Mouse (Mus musculus): ENCODE data around the gene Pfdn4.

Pfdn4 gene

GRCm38 (mm10) chr2:170497091-170497566 is 901 bp downstream of the Pfdn4 start, which contains the start of gene Cyp24a1:
Gene Cyp24a1, minus strand, starts transcription at chr2:170497145.
- no peak for DNase-seq (ENCODE audit: low spot score in 2 of 2)

- DNase-seq (ENCODE audit: low spot score in 2 of 2): no peak
Measured at GRCm38 (mm10) chr2:170498011-170498410, 1.8 kb downstream of the Pfdn4 start.

GRCm38 (mm10) chr2:170503343-170503742 is 7.1 kb downstream of the Pfdn4 start:
- no peak for DNase-seq (ENCODE audit: low spot score in 2 of 2)

- DNase-seq (ENCODE audit: low spot score in 2 of 2): no peak
Measured at GRCm38 (mm10) chr2:170503983-170504382, 7.8 kb downstream of the Pfdn4 start.

- DNase-seq (ENCODE audit: low spot score in 2 of 2): peak; percentile 46 to 64
Measured at GRCm38 (mm10) chr2:170507734-170508133, 11.5 kb downstream of the Pfdn4 start.

GRCm38 (mm10) chr2:170508821-170509220 is 12.6 kb downstream of the Pfdn4 start:
- DNase-seq (ENCODE audit: low spot score in 2 of 2): peak; percentile 52 to 69

- DNase-seq (ENCODE audit: low spot score in 2 of 2): peak; percentile 77 to 83
Measured at GRCm38 (mm10) chr2:170511073-170511891, 15.1 kb downstream of the Pfdn4 start.

GRCm38 (mm10) chr2:170513756-170514155 is 17.5 kb downstream of the Pfdn4 start:
- DNase-seq (ENCODE audit: low spot score in 2 of 2): no peak

GRCm38 (mm10) chr2:170520321-170520971 is 24.2 kb downstream of the Pfdn4 start:
- DNase-seq (ENCODE audit: low spot score in 2 of 2): no peak

- no peak for DNase-seq (ENCODE audit: low spot score in 2 of 2)
Measured at GRCm38 (mm10) chr2:170526513-170526912, 30.3 kb downstream of the Pfdn4 start.

GRCm38 (mm10) chr2:170528061-170528460 is 31.8 kb downstream of the Pfdn4 start:
- no peak for DNase-seq (ENCODE audit: low spot score in 2 of 2)

GRCm38 (mm10) chr2:170529766-170530165 is 33.5 kb downstream of the Pfdn4 start:
- DNase-seq (ENCODE audit: low spot score in 2 of 2): no peak

- no peak for DNase-seq (ENCODE audit: low spot score in 2 of 2)
Measured at GRCm38 (mm10) chr2:170530256-170530655, 34.0 kb downstream of the Pfdn4 start.

GRCm38 (mm10) chr2:170534116-170534802 is 38.0 kb downstream of the Pfdn4 start:
- no peak for DNase-seq (ENCODE audit: low spot score in 2 of 2)

GRCm38 (mm10) chr2:170534803-170535174 is 38.6 kb downstream of the Pfdn4 start:
- no peak for DNase-seq (ENCODE audit: low spot score in 2 of 2)

GRCm38 (mm10) chr2:170535841-170536240 is 39.6 kb downstream of the Pfdn4 start:
- DNase-seq (ENCODE audit: low spot score in 2 of 2): no peak

- no peak for DNase-seq (ENCODE audit: low spot score in 2 of 2)
Measured at GRCm38 (mm10) chr2:170539211-170539610, 43.0 kb downstream of the Pfdn4 start.

GRCm38 (mm10) chr2:170543625-170544024 is 47.4 kb downstream of the Pfdn4 start:
- DNase-seq (ENCODE audit: low spot score in 2 of 2): no peak

GRCm38 (mm10) chr2:170544159-170544558 is 47.9 kb downstream of the Pfdn4 start:
- DNase-seq (ENCODE audit: low spot score in 2 of 2): no peak

- no peak for DNase-seq (ENCODE audit: low spot score in 2 of 2)
Measured at GRCm38 (mm10) chr2:170544950-170545349, 48.7 kb downstream of the Pfdn4 start.

- DNase-seq (ENCODE audit: low spot score in 2 of 2): no peak
Measured at GRCm38 (mm10) chr2:170545745-170546144, 49.5 kb downstream of the Pfdn4 start.

- no peak for DNase-seq (ENCODE audit: low spot score in 2 of 2)
Measured at GRCm38 (mm10) chr2:170547526-170547925, 51.3 kb downstream of the Pfdn4 start.

Data from spleen, postnatal 14 days (tissue).